Mouse (Mus musculus) 3T3-L1 (cell line): ENCODE measurements at regions not wholly inside any gene's neighbourhood (a gene's known extent, or its start where the extent isn't known, plus 50 kb on each side); places are given as distances from the start of the nearest gene placed in this dataset.

Experiments
- DNase-seq: peaks from one replicate; pipeline ENCODE4 v3.0.0-alpha.2; 2015; ENCODE audit warnings: low read depth, low spot score

- DNase-seq, result peak; percentile 45
These were observed 117.2 kb upstream of the Hes1 start for GRCm38 (mm10) chr16:29946966-29947365.

- DNase-seq, result peak; percentile 14
These were observed 116.5 kb upstream of the Hes1 start for GRCm38 (mm10) chr16:29947670-29948069.

- DNase-seq, result no peak
These were observed 114.0 kb upstream of the Hes1 start for GRCm38 (mm10) chr16:29950136-29950535.

- DNase-seq, result no peak
These were observed 113.4 kb upstream of the Hes1 start for GRCm38 (mm10) chr16:29950791-29951190.

- no peak for DNase-seq
These were observed 109.5 kb upstream of the Hes1 start for GRCm38 (mm10) chr16:29954700-29955099.

- no peak for DNase-seq
These were observed 107.3 kb upstream of the Hes1 start for GRCm38 (mm10) chr16:29956904-29957303.

GRCm38 (mm10) chr16:29959939-29960637 is 104.1 kb upstream of the Hes1 start:
- peak; percentile 45 for DNase-seq

- no peak for DNase-seq
These were observed 100.9 kb upstream of the Hes1 start for GRCm38 (mm10) chr16:29963284-29963683.

GRCm38 (mm10) chr16:29964563-29964962 is 99.6 kb upstream of the Hes1 start:
- no peak for DNase-seq

- DNase-seq, result no peak
These were observed 95.4 kb upstream of the Hes1 start for GRCm38 (mm10) chr16:29968743-29969142.

GRCm38 (mm10) chr16:29972741-29973141 is 91.4 kb upstream of the Hes1 start:
- no peak for DNase-seq

GRCm38 (mm10) chr16:29973250-29973649 is 90.9 kb upstream of the Hes1 start:
- DNase-seq, result no peak

GRCm38 (mm10) chr16:29975800-29976199 is 88.4 kb upstream of the Hes1 start:
- DNase-seq, result no peak

- DNase-seq, result peak; percentile 69
These were observed 87.2 kb upstream of the Hes1 start for GRCm38 (mm10) chr16:29977011-29977410.

- peak; percentile 23 for DNase-seq
These were observed 86.5 kb upstream of the Hes1 start for GRCm38 (mm10) chr16:29977711-29978110.

GRCm38 (mm10) chr16:29979066-29979465 is 85.1 kb upstream of the Hes1 start:
- DNase-seq, result no peak

- DNase-seq, result no peak
These were observed 82.6 kb upstream of the Hes1 start for GRCm38 (mm10) chr16:29981543-29981942.

GRCm38 (mm10) chr16:29982224-29982785 is 81.9 kb upstream of the Hes1 start:
- no peak for DNase-seq

GRCm38 (mm10) chr16:29983161-29983560 is 81.0 kb upstream of the Hes1 start:
- DNase-seq, result no peak

GRCm38 (mm10) chr16:29985126-29985931 is 78.9 kb upstream of the Hes1 start:
- no peak for DNase-seq

GRCm38 (mm10) chr16:29987595-29987994 is 76.6 kb upstream of the Hes1 start:
- no peak for DNase-seq

GRCm38 (mm10) chr16:29987999-29988398 is 76.2 kb upstream of the Hes1 start:
- DNase-seq, result no peak

GRCm38 (mm10) chr16:29989308-29989707 is 74.9 kb upstream of the Hes1 start:
- DNase-seq, result no peak
